In the genomic region with DNA sequence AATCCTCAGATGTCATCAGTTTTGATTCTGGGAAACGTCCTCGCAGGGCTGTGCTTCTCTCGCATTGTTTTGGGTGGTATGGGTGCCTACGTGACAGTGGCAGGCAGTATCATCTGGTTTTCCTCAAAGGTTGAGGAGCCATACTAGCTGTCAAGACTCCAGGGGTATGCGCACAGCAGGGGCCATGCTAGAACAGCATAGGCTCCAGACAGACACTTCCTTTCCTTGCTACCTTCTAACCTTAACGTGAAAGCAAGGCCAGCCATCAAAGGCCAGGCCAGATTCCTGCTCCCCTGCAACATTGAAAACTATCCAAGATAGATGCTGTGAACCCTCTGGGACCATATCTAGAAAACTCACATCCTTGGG, we compare ENCODE assay signal across 8 mouse cellular contexts. TPM values are rescaled to one million over a fixed set of nuclear protein-coding genes. Genes with fewer than 3 reads are reported as not detected.
DNase-seq lines count a peak whose midpoint lies in the region; ATAC-seq and TF ChIP-seq lines count a peak whose summit lies in the region.

No protein-coding gene starts in this region.

- TF ChIP-seq POLR2A in spleen, adult 2 months (IDR thresholded peaks at IDR 0.05; ENCODE audit: low read depth, low read length): no peak

- H3K4me1 ChIP-seq in erythroblast, embryonic 14.5 days (ENCODE audit: control insufficient read depth): peaks cover 22% of the 10 kb centered on the region
- H3K4me1 ChIP-seq in spleen, adult 2 months (ENCODE audit: control insufficient read depth, insufficient read depth, insufficient read length): peaks cover 4% of the 10 kb centered on the region; the same call in 1 of the 2 replicates
- H3K4me1 ChIP-seq in limb, embryonic 13.5 days: peaks cover 29% of the 10 kb centered on the region
- peaks cover 11% of the 10 kb centered on the region for H3K4me1 ChIP-seq in stomach, embryonic 16.5 days (ENCODE audit: control insufficient read depth, insufficient read depth, low read length)

- H3K9me3 ChIP-seq in erythroblast, embryonic 14.5 days (ENCODE audit: control insufficient read depth, low read length): no peaks in the 10 kb centered on the region
- no peaks in the 10 kb centered on the region for H3K9me3 ChIP-seq in limb, embryonic 13.5 days
- no peaks in the 10 kb centered on the region for H3K9me3 ChIP-seq in stomach, embryonic 16.5 days (replicated peaks; ENCODE audit: control insufficient read depth, low read length)

- H3K9ac ChIP-seq in limb, embryonic 13.5 days: peak overlapping the region; percentile 21; the same call in 1 of the 2 replicates
- peak overlapping the region; percentile 79 for H3K9ac ChIP-seq in stomach, embryonic 16.5 days (ENCODE audit: low read length)

- 17% methylated on average over 6 of the region's 6 CpGs for WGBS in spleen, adult 2 months
- WGBS in limb, embryonic 13.5 days: 3% methylated on average over 6 of the region's 6 CpGs
- WGBS in stomach, embryonic 16.5 days: 3% methylated on average over 6 of the region's 6 CpGs

- peaks cover 61% of the 10 kb centered on the region for H3K27me3 ChIP-seq in erythroblast, embryonic 14.5 days (ENCODE audit: control insufficient read depth)
- peaks cover 8% of the 10 kb centered on the region for H3K27me3 ChIP-seq in spleen, adult 2 months (ENCODE audit: control insufficient read depth, insufficient read depth, low read length)
- no peaks in the 10 kb centered on the region for H3K27me3 ChIP-seq in limb, embryonic 13.5 days
- no peaks in the 10 kb centered on the region for H3K27me3 ChIP-seq in stomach, embryonic 16.5 days (ENCODE audit: control insufficient read depth, insufficient read depth, low read length)

- no peak for DNase-seq in spleen, adult 2 months (ENCODE audit: low read depth in 1 of 2, low spot score in 2 of 2)
- no peak for DNase-seq in spleen, adult 18-20 months
- DNase-seq in embryo, embryonic 10 days (ENCODE audit: low spot score): no peak

- no peaks in the 10 kb centered on the region for H3K36me3 ChIP-seq in erythroblast, embryonic 14.5 days (ENCODE audit: control insufficient read depth)
- H3K36me3 ChIP-seq in spleen, adult 2 months (ENCODE audit: control insufficient read depth, insufficient read depth, low read length): no peaks in the 10 kb centered on the region; the same call in 1 of the 2 replicates
- peaks cover 4% of the 10 kb centered on the region; the same call in 1 of the 2 replicates for H3K36me3 ChIP-seq in limb, embryonic 13.5 days
- H3K36me3 ChIP-seq in stomach, embryonic 16.5 days (ENCODE audit: control insufficient read depth, insufficient read depth, low read length): no peaks in the 10 kb centered on the region

- peak overlapping the region; percentile 64 for H3K4me3 ChIP-seq in erythroblast, embryonic 14.5 days (replicated peaks)
- peak overlapping the region; percentile 55; the same call in 1 of the 2 replicates for H3K4me3 ChIP-seq in spleen, adult 2 months (ENCODE audit: extremely low read depth, insufficient read depth, insufficient read length)
- H3K4me3 ChIP-seq in limb, embryonic 13.5 days: peak overlapping the region; percentile 62
- peak overlapping the region; percentile 69 for H3K4me3 ChIP-seq in stomach, embryonic 16.5 days (replicated peaks; ENCODE audit: low read length)

- ATAC-seq in erythroblast, adult 5-6 weeks (replicated peaks; ENCODE audit: low FRiP score, poor library complexity, severe bottlenecking): no peak
- ATAC-seq in limb, embryonic 13.5 days (ENCODE audit: low FRiP score, low read depth): peak; percentile 7; the same call in 1 of the 2 replicates
- ATAC-seq in stomach, embryonic 16.5 days (ENCODE audit: insufficient read depth, low FRiP score): no peak
- ATAC-seq in inflammation-experienced regulatory T-cells, adult 6 months: no peak

- peak overlapping the region; percentile 95 for H3K4me2 ChIP-seq in limb, embryonic 13.5 days (replicated peaks)
- peak overlapping the region; percentile 98 for H3K4me2 ChIP-seq in stomach, embryonic 16.5 days (ENCODE audit: low read depth, low read length)

- no peak overlapping the region for H3K27ac ChIP-seq in spleen, adult 2 months (ENCODE audit: insufficient read depth, low read length)
- H3K27ac ChIP-seq in limb, embryonic 13.5 days: no peak overlapping the region
- peak overlapping the region; percentile 39 for H3K27ac ChIP-seq in stomach, embryonic 16.5 days (ENCODE audit: low read length)

- TF ChIP-seq CTCF in spleen, adult 2 months (IDR thresholded peaks at IDR 0.05; ENCODE audit: extremely low read depth, insufficient read depth, insufficient read length, insufficient replicate concordance): no peak

RNA-seq across cellular contexts. Expression of gene Nudt14, which starts 8.8 kb away (rescaled TPM):
- polyA plus RNA-seq in erythroblast, embryonic 14.5 days (2012): 0.86 and 0.87 TPM in 2 replicates
- 2.7 TPM in 1 of 2 replicates, not detected in the other for total RNA-seq in erythroblast, adult 5-6 weeks (2015; ENCODE audit: low replicate concordance)
- total RNA-seq in erythroblast, adult 5-6 weeks (2017; ENCODE audit: low replicate concordance): 1.1 TPM in 1 of 2 replicates, not detected in the other
- polyA plus RNA-seq in spleen, adult 2 months (2012; rRNA removed): 25.4 and 28.8 TPM in 2 replicates
- polyA plus RNA-seq in limb, embryonic 13.5 days (2015; fragmentation: Nextera tagmentation; extraction: Ambion mirVana): 83.8 and 88.9 TPM in 2 replicates
- 80.2 and 81.9 TPM in 2 replicates for polyA plus RNA-seq in stomach, embryonic 16.5 days (2015; fragmentation: Nextera tagmentation; extraction: Ambion mirVana)
- polyA plus RNA-seq in inflammation-experienced regulatory T-cells, adult 6 months (2017; shearing (Covaris generic)): 10 to 100 TPM; 33.0 to 42.6 (median 40.7) TPM

RNA-seq across cellular contexts. Expression of gene Jag2, which starts 21.2 kb away (rescaled TPM):
- 0.03 TPM in 1 of 2 replicates, not detected in the other for polyA plus RNA-seq in erythroblast, embryonic 14.5 days (2012)
- total RNA-seq in erythroblast, adult 5-6 weeks (2015; ENCODE audit: low replicate concordance): not detected in 2 replicates
- total RNA-seq in erythroblast, adult 5-6 weeks (2017; ENCODE audit: low replicate concordance): not detected in 2 replicates
- polyA plus RNA-seq in spleen, adult 2 months (2012; rRNA removed): 7.8 and 8.6 TPM in 2 replicates
- polyA plus RNA-seq in limb, embryonic 13.5 days (2015; fragmentation: Nextera tagmentation; extraction: Ambion mirVana): 5.9 and 7.8 TPM in 2 replicates
- 5.1 and 6.4 TPM in 2 replicates for polyA plus RNA-seq in stomach, embryonic 16.5 days (2015; fragmentation: Nextera tagmentation; extraction: Ambion mirVana)
- under 1 TPM; 0.39 to 0.59 (median 0.50) TPM for polyA plus RNA-seq in inflammation-experienced regulatory T-cells, adult 6 months (2017; shearing (Covaris generic))

RNA-seq across cellular contexts. Expression of gene Btbd6, which starts 25.5 kb away (rescaled TPM):
- 1.5 and 2.6 TPM in 2 replicates for polyA plus RNA-seq in erythroblast, embryonic 14.5 days (2012)
- total RNA-seq in erythroblast, adult 5-6 weeks (2015; ENCODE audit: low replicate concordance): 2.3 TPM in 1 of 2 replicates, not detected in the other
- total RNA-seq in erythroblast, adult 5-6 weeks (2017; ENCODE audit: low replicate concordance): 1.9 and 2.9 TPM in 2 replicates
- polyA plus RNA-seq in spleen, adult 2 months (2012; rRNA removed): 22.3 and 61.1 TPM in 2 replicates
- polyA plus RNA-seq in limb, embryonic 13.5 days (2015; fragmentation: Nextera tagmentation; extraction: Ambion mirVana): 26.7 and 27.5 TPM in 2 replicates
- 16.2 and 20.6 TPM in 2 replicates for polyA plus RNA-seq in stomach, embryonic 16.5 days (2015; fragmentation: Nextera tagmentation; extraction: Ambion mirVana)
- polyA plus RNA-seq in inflammation-experienced regulatory T-cells, adult 6 months (2017; shearing (Covaris generic)): 1 to 10 TPM; 7.2 to 8.8 (median 7.3) TPM

RNA-seq across cellular contexts. Expression of gene Brf1, which starts 49.8 kb away (rescaled TPM):
- polyA plus RNA-seq in erythroblast, embryonic 14.5 days (2012): 3.0 and 3.6 TPM in 2 replicates
- total RNA-seq in erythroblast, adult 5-6 weeks (2015; ENCODE audit: low replicate concordance): 14.6 and 20.9 TPM in 2 replicates
- total RNA-seq in erythroblast, adult 5-6 weeks (2017; ENCODE audit: low replicate concordance): 35.9 and 52.0 TPM in 2 replicates
- 127 and 186 TPM in 2 replicates for polyA plus RNA-seq in spleen, adult 2 months (2012; rRNA removed)
- 71.4 and 74.0 TPM in 2 replicates for polyA plus RNA-seq in limb, embryonic 13.5 days (2015; fragmentation: Nextera tagmentation; extraction: Ambion mirVana)
- 50.3 and 53.9 TPM in 2 replicates for polyA plus RNA-seq in stomach, embryonic 16.5 days (2015; fragmentation: Nextera tagmentation; extraction: Ambion mirVana)
- 10 to 100 TPM; 20.2 to 32.0 (median 30.5) TPM for polyA plus RNA-seq in inflammation-experienced regulatory T-cells, adult 6 months (2017; shearing (Covaris generic))

Comparison
In these comparisons a context has a peak if more than half of its experiments do, and no peak if none do; other contexts are left out.
1. RNA of gene Nudt14, which starts 8.8 kb away (polyA plus RNA-seq): 83.8 to 88.9 TPM in limb, embryonic 13.5 days, 80.2 to 81.9 TPM in stomach, embryonic 16.5 days, 33.0 to 42.6 TPM in inflammation-experienced regulatory T-cells, adult 6 months and 25.4 to 28.8 TPM in spleen, adult 2 months; 0.86 to 0.87 TPM in erythroblast, embryonic 14.5 days; every median in the first group is over 10 times any median in the second.
2. Peak in every context shown above with its lines, with median percentiles within 50 percentile points of each other: H3K4me3 ChIP-seq.